Mouse (Mus musculus) myocyte (in vitro differentiated cells): ENCODE measurements around the gene Hoxb3.

Experiments used
- CEBPB ChIP-seq: IDR thresholded peaks from 2 replicates; pipeline ENCODE4 v1.6.1; 2011; ENCODE audit warnings: mild to moderate bottlenecking, moderate library complexity; ENCODE audit not compliant: poor library complexity, insufficient read depth, severe bottlenecking
- MYOG ChIP-seq, 3 experiments: IDR thresholded peaks; one replicate each; pipeline ENCODE4 v1.6.1; 2011; ENCODE audit warnings: control low read depth in 2 of 3, low read depth in 2 of 3, mild to moderate bottlenecking in 2 of 3; ENCODE audit not compliant: insufficient read length in 2 of 3, control insufficient read depth in 1 of 3, insufficient read depth in 1 of 3
- POLR2A ChIP-seq: IDR thresholded peaks from one replicate; pipeline ENCODE4 v1.6.1; 2011; ENCODE audit warnings: low read depth, mild to moderate bottlenecking, control low read depth, moderate library complexity; ENCODE audit not compliant: insufficient read length

GRCm38 (mm10) chr11:96348988-96349387 is 25.9 kb downstream of the Hoxb3 start:
- TF ChIP-seq POLR2A (no peak), MYOG (IDR thresholded peaks at IDR 0.05; ENCODE audit: control insufficient read depth in 1 of 3, insufficient read depth in 1 of 3, insufficient read length in 2 of 3, low read depth in 2 of 3) (no peak), CEBPB (no peak)
